Mouse (Mus musculus) bone marrow macrophage, adult 2 months (primary cell): Measurements from ENCODE around the gene Itgb7. TPM values are rescaled to one million over a fixed set of nuclear protein-coding genes. Genes with fewer than 3 reads are reported as not detected.

Experiments
- H3K27ac ChIP-seq: 2 replicates; pipeline ENCODE4 v1.5.1; 2012; ENCODE audit warnings: low read depth, low read length; ENCODE audit not compliant: insufficient read depth
- H3K4me1 ChIP-seq: 2 replicates; pipeline ENCODE4 v1.6.1; 2012; ENCODE audit warnings: low read length; ENCODE audit not compliant: control insufficient read depth, insufficient read depth
- H3K4me3 ChIP-seq: 2 replicates; pipeline ENCODE4 v1.5.1; 2012; ENCODE audit warnings: mild to moderate bottlenecking, low read length, moderate library complexity; ENCODE audit not compliant: insufficient read depth
- CTCF ChIP-seq: IDR thresholded peaks from 2 replicates; pipeline ENCODE4 v1.5.1; 2012; ENCODE audit warnings: low read depth, mild to moderate bottlenecking, low read length, moderate library complexity
- POLR2A ChIP-seq: IDR thresholded peaks from 2 replicates; pipeline ENCODE4 v1.6.1; 2012; ENCODE audit warnings: mild to moderate bottlenecking, low read depth, low read length, borderline replicate concordance
- polyA plus RNA-seq: library from polyadenylated mRNA; stranded (reverse); fragments of >200 nt; gene quantifications from 2 replicates; pipeline ENCODE4 v1.2.4, GENCODE M21; 2012; ENCODE audit not compliant: missing spikeins, insufficient read depth, insufficient read length

Gene Itgb7
- polyA plus RNA-seq, 1 experiment = 35.8 TPM

- no peaks in the 10 kb centered on the region for H3K4me1 ChIP-seq
- no peak for TF ChIP-seq CTCF
- no peak for TF ChIP-seq POLR2A
- no peak overlapping the region for H3K4me3 ChIP-seq
- no peak overlapping the region for H3K27ac ChIP-seq
These were observed 54.3 kb downstream of the Itgb7 start for GRCm38 (mm10) chr15:102177417-102177816.

DNA sequence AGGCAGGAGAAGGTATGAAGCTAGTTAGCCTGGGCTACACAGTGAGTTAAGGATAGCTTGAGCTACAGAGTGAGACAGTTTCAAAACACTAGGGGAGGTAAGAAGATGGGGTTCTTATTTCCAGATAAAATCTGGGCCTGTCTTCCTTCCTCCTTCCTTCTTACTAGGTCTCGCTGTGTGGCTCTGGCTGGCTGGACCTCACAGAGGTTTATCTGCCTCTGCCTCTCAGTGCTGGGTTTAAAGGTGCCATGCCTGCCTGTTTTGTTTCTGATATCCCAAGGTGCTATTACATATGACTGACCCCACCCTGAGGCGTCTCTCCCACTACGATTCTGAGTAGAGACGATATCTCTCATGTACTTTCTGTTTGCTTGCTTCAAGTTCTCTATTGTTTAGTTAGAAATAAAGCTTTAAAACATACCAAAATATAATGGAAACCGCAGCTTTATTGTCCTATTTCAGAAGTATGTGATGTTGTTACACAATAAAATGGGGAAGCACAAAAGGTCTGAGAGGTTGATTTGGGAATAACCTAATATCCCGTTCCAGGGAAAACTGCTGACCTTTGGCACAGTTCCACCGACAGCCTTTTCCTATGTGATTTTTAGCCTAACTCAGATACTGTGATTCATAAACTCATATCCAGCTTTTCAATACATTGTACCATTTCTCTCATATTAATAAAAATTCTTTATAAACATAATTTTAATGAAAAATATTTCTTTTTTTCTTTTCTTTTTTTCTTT, 55.0 kb downstream of the Itgb7 start:
- Histone ChIP-seq H3K4me1 (no peaks in the 10 kb centered on the region), H3K4me3 (no peak overlapping the region), H3K27ac (no peak overlapping the region)
- TF ChIP-seq CTCF (no peak), POLR2A (no peak)

DNA sequence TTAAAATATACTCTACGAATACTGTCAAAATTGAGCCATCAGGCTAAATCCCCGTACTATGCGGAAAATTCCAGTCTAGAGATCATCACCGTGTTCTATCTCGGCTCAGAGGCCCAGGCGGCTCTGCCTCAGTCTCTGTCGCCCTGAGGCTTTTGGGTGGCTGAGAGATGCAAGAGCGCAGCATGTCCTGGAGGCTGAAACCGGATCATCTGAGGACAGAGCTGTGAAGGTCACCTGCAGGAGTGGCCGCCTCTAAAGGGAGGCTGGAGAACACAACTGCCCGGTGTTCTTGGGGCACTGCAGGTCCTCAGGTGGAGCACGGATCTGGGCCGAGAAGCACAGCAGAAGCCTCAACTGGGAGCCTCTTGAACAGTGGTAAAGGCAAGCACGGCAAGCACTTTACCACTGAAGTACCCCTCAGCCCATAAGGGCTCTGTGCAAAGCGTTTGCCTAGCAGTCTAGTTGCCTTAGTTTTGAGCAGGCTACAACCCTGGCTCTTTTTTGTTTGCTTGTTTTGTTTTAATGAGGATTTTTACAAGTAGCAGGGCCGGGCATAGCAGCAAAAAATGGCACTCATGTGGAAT, 55.9 kb downstream of the Itgb7 start:
- Histone ChIP-seq H3K4me3 (no peak overlapping the region), H3K4me1 (no peaks in the 10 kb centered on the region), H3K27ac (no peak overlapping the region)
- TF ChIP-seq CTCF = no peak
- TF ChIP-seq POLR2A = no peak

- TF ChIP-seq POLR2A (no peak), CTCF (no peak)
These were observed 58.2 kb downstream of the Itgb7 start for GRCm38 (mm10) chr15:102173581-102173980.

GRCm38 (mm10) chr15:102169064-102169463, 62.7 kb downstream of the Itgb7 start:
- Histone ChIP-seq H3K4me3 (no peak overlapping the region), H3K4me1 (peaks cover 13% of the 10 kb centered on the region), H3K27ac (no peak overlapping the region)
- TF ChIP-seq POLR2A (no peak), CTCF (no peak)

More at GRCm38 (mm10) chr15:102173581-102173980, 58.2 kb downstream of the Itgb7 start:
- no peaks in the 10 kb centered on the region for H3K4me1 ChIP-seq
- H3K4me3 ChIP-seq = no peak overlapping the region
- no peak overlapping the region for H3K27ac ChIP-seq

DNA sequence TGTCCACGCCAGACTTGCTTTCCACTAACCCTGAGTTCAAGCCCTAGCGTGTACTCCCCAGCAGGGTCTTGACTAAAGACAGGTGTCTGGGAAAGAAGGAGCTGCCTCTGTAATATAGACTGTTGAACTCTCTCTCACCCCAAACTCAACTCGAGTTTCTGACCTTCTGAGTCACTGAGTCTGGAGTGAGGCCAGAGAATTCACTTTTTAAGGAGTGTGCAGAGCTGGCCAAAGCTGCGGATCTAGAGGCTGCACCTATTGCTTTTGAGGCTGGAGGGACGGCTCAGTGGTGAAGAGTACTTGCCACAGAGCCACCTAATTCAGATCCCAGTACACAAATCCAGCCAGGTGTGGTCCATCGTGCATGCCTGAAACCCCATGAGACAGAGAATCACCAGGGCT, 64.1 kb downstream of the Itgb7 start:
- TF ChIP-seq POLR2A = no peak
- Histone ChIP-seq H3K4me1 (peaks cover 15% of the 10 kb centered on the region), H3K27ac (no peak overlapping the region), H3K4me3 (no peak overlapping the region)

Other genes starting within 250 kb of the Itgb7 start
- not detected in 2 replicates for gene Krt8, start 227.5 kb downstream of the Itgb7 start, polyA plus RNA-seq
- not detected in 2 replicates for gene Krt18, start 203.8 kb downstream of the Itgb7 start, polyA plus RNA-seq
- 188 and 222 TPM in 2 replicates for gene Eif4b, start 158.2 kb downstream of the Itgb7 start, polyA plus RNA-seq
- 1.4 and 2.1 TPM in 2 replicates for gene Tns2, start 131.5 kb downstream of the Itgb7 start, polyA plus RNA-seq
- gene Spryd3, start 95.7 kb downstream of the Itgb7 start, polyA plus RNA-seq = 20.8 and 21.4 TPM in 2 replicates
- not detected in 2 replicates for gene Igfbp6, start 87.6 kb downstream of the Itgb7 start, polyA plus RNA-seq
- gene Soat2, start 81.4 kb downstream of the Itgb7 start, polyA plus RNA-seq = 0.50 TPM in 1 of 2 replicates, not detected in the other
- 71.6 and 79.5 TPM in 2 replicates for gene Zfp740, start 28.7 kb downstream of the Itgb7 start, polyA plus RNA-seq
- 60.4 and 60.5 TPM in 2 replicates for gene Csad, start 27.2 kb downstream of the Itgb7 start, polyA plus RNA-seq
- gene Rarg, start 25.6 kb upstream of the Itgb7 start, polyA plus RNA-seq = 29.8 and 30.4 TPM in 2 replicates
- not detected in 2 replicates for gene Gm9918, start 38.6 kb upstream of the Itgb7 start, polyA plus RNA-seq
- 71.6 and 78.4 TPM in 2 replicates for gene Mfsd5, start 47.5 kb upstream of the Itgb7 start, polyA plus RNA-seq
- gene Espl1, start 64.3 kb upstream of the Itgb7 start, polyA plus RNA-seq = 15.6 and 17.9 TPM in 2 replicates
- 542 and 550 TPM in 2 replicates for gene Pfdn5, start 94.2 kb upstream of the Itgb7 start, polyA plus RNA-seq
- gene Myg1, start 99.8 kb upstream of the Itgb7 start, polyA plus RNA-seq = 41.5 and 46.2 TPM in 2 replicates
- gene Aaas, start 118.8 kb upstream of the Itgb7 start, polyA plus RNA-seq = 35.7 and 39.7 TPM in 2 replicates
- 0.25 TPM in 1 of 2 replicates, not detected in the other for gene Sp7, start 135.2 kb upstream of the Itgb7 start, polyA plus RNA-seq
- gene Sp1, start 174.2 kb upstream of the Itgb7 start, polyA plus RNA-seq = 43.8 and 47.0 TPM in 2 replicates
- gene Amhr2, start 213.4 kb upstream of the Itgb7 start, polyA plus RNA-seq = not detected in 2 replicates
- 372 and 379 TPM in 2 replicates for gene Prr13, start 227.1 kb upstream of the Itgb7 start, polyA plus RNA-seq
- 724 and 763 TPM in 2 replicates for gene Pcbp2, start 238.6 kb upstream of the Itgb7 start, polyA plus RNA-seq